Mouse (Mus musculus) liver, postnatal 0 days (tissue): ENCODE data around the gene Txnrd2. TPM values are rescaled to one million over a fixed set of nuclear protein-coding genes. Genes with fewer than 3 reads are reported as not detected.

Experiments used
- ATAC-seq: fragments of 200-750 bp; cut with Nextera tagmentation; 2 replicates; pipeline ENCODE4 v1.8.0; 2017; ENCODE audit warnings: mild to moderate bottlenecking, moderate library complexity
- DNase-seq: peaks from one replicate; pipeline ENCODE4 v3.0.0-alpha.2; 2016
- H3K27ac ChIP-seq: fragments of 300-500 bp; sonication (generic); 2 replicates; pipeline ENCODE4 v1.5.1; 2014; ENCODE audit warnings: antibody characterized with exemption, moderate library complexity, mild to moderate bottlenecking, low read depth
- H3K27me3 ChIP-seq: fragments of 300-500 bp; sonication (generic); 2 replicates; pipeline ENCODE4 v1.6.1; 2014; ENCODE audit warnings: low read length, control low read depth, mixed read lengths; ENCODE audit not compliant: insufficient read depth
- H3K36me3 ChIP-seq: fragments of 300-500 bp; sonication (generic); replicated peaks from 2 replicates; pipeline ENCODE4 v1.6.1; 2014; ENCODE audit warnings: mild to moderate bottlenecking, control low read depth, low read length, moderate library complexity, mixed read lengths; ENCODE audit not compliant: insufficient read depth
- H3K4me1 ChIP-seq: fragments of 300-500 bp; sonication (generic); 2 replicates; pipeline ENCODE4 v1.6.1; 2014; ENCODE audit warnings: antibody characterized with exemption, mild to moderate bottlenecking, control low read depth; ENCODE audit not compliant: insufficient read depth
- H3K4me2 ChIP-seq: fragments of 300-500 bp; sonication (generic); 2 replicates; pipeline ENCODE4 v1.6.1; 2014; ENCODE audit warnings: low read depth, mild to moderate bottlenecking, low read length, moderate library complexity, mixed read lengths
- H3K4me3 ChIP-seq: fragments of 300-500 bp; sonication (generic); 2 replicates; pipeline ENCODE4 v1.5.1; 2014; ENCODE audit warnings: low read depth, low read length
- H3K9ac ChIP-seq: fragments of 300-500 bp; sonication (generic); replicated peaks from 2 replicates; pipeline ENCODE4 v1.6.1; 2014; ENCODE audit warnings: mild to moderate bottlenecking, moderate library complexity
- H3K9me3 ChIP-seq: fragments of 300-500 bp; sonication (generic); 2 replicates; pipeline ENCODE4 v1.6.1; 2016; ENCODE audit warnings: mild to moderate bottlenecking, control low read depth, low read length, mixed read lengths
- CTCF ChIP-seq: sonication (generic); IDR thresholded peaks from 2 replicates; pipeline ENCODE4 v1.5.1; 2016; ENCODE audit warnings: antibody characterized with exemption, low read depth
- EP300 ChIP-seq: IDR thresholded peaks from 2 replicates; pipeline ENCODE4 v1.6.1; 2016; ENCODE audit warnings: antibody characterized with exemption, low read depth, mild to moderate bottlenecking
- WGBS: fragments of 180-500 bp; shearing (Covaris S2); extraction: QIAGEN DNeasy Blood & Tissue Kit; methylation state at CpG from one replicate; pipeline ENCODE4 v1.1.7; 2014; ENCODE audit not compliant: insufficient replicate concordance; 5-methylcytosine and 5-hydroxymethylcytosine counted together
- polyA plus RNA-seq: library from polyadenylated mRNA; unstranded; fragments of >200 nt; fragmentation: Nextera tagmentation; extraction: Ambion mirVana; gene quantifications from 2 replicates; pipeline ENCODE4 v1.2.1, GENCODE M21; 2015

Gene Txnrd2
- polyA plus RNA-seq, 1 experiment from 2014 or later: 53.3 TPM

- Histone ChIP-seq H3K27me3 (no peaks in the 10 kb centered on the region), H3K36me3 (no peaks in the 10 kb centered on the region), H3K4me3 (no peak overlapping the region), H3K9ac (no peak overlapping the region), H3K4me1 (peaks cover 8% of the 10 kb centered on the region), H3K9me3 (no peaks in the 10 kb centered on the region), H3K27ac (peak overlapping the region; percentile 53; the same call in 1 of the 2 replicates), H3K4me2 (no peak overlapping the region)
- ATAC-seq (peak; percentile 59), DNase-seq (no peak)
- TF ChIP-seq CTCF: no peak
- no peak for TF ChIP-seq EP300
- WGBS: 61% methylated on average over 9 of the region's 9 CpGs
These were observed 43.0 kb upstream of the Txnrd2 start for GRCm38 (mm10) chr16:18383045-18383726.

- Histone ChIP-seq H3K27ac (peak overlapping the region; percentile 53; the same call in 1 of the 2 replicates), H3K36me3 (no peaks in the 10 kb centered on the region), H3K9me3 (no peaks in the 10 kb centered on the region), H3K4me2 (no peak overlapping the region), H3K27me3 (no peaks in the 10 kb centered on the region), H3K9ac (no peak overlapping the region), H3K4me3 (no peak overlapping the region), H3K4me1 (peaks cover 14% of the 10 kb centered on the region)
- TF ChIP-seq EP300 (no peak), CTCF (no peak)
- 78% methylated on average over 3 of the region's 3 CpGs for WGBS
- ATAC-seq: no peak
- DNase-seq: no peak
These were observed 42.4 kb upstream of the Txnrd2 start for GRCm38 (mm10) chr16:18383756-18384155.

GRCm38 (mm10) chr16:18384211-18384610 lies 42.0 kb upstream of the Txnrd2 start:
- Histone ChIP-seq H3K4me1 (peaks cover 19% of the 10 kb centered on the region), H3K27ac (no peak overlapping the region), H3K9ac (no peak overlapping the region), H3K36me3 (no peaks in the 10 kb centered on the region), H3K9me3 (no peaks in the 10 kb centered on the region), H3K27me3 (no peaks in the 10 kb centered on the region), H3K4me3 (no peak overlapping the region), H3K4me2 (no peak overlapping the region)
- no peak for TF ChIP-seq CTCF
- TF ChIP-seq EP300: no peak
- ATAC-seq (no peak), DNase-seq (no peak)
- 81% methylated on average over 7 of the region's 7 CpGs for WGBS

- no peaks in the 10 kb centered on the region for H3K27me3 ChIP-seq
- ATAC-seq (no peak), DNase-seq (no peak)
- 88% methylated on average over 8 of the region's 8 CpGs for WGBS
- H3K27ac ChIP-seq: no peak overlapping the region
- H3K4me1 ChIP-seq: peaks cover 23% of the 10 kb centered on the region
- no peak overlapping the region for H3K4me3 ChIP-seq
- TF ChIP-seq EP300: no peak
- no peak for TF ChIP-seq CTCF
- no peak overlapping the region for H3K4me2 ChIP-seq
- no peaks in the 10 kb centered on the region for H3K9me3 ChIP-seq
- H3K9ac ChIP-seq: no peak overlapping the region
- no peaks in the 10 kb centered on the region for H3K36me3 ChIP-seq
These were observed 41.5 kb upstream of the Txnrd2 start for GRCm38 (mm10) chr16:18384659-18385058.

DNA sequence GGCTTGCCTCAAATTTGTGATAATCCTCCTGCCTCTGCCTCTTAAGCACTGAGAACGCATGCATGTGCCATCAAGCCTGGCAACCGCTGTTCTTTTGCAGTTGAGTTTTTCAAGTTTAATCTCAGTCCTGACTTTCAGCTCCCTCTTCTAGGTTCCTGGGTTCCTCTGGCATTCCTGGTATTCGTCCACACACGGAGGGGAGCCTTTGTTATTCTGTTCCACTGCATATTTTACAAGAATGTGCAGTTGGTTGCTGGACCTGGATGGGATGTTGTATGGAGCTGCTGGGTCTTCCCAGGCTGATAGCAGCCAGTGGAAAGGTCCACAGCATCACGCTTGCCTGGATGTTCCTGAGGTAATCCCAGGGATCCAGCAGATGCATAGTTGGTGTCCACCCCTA lies 40.8 kb upstream of the Txnrd2 start:
- whole genome bisulfite sequencing: 81% methylated on average over 5 of the region's 5 CpGs
- H3K27ac ChIP-seq: no peak overlapping the region
- no peak overlapping the region for H3K4me2 ChIP-seq
- DNase-seq (no peak), ATAC-seq (no peak)
- H3K36me3 ChIP-seq: no peaks in the 10 kb centered on the region
- no peak overlapping the region for H3K9ac ChIP-seq
- H3K27me3 ChIP-seq: no peaks in the 10 kb centered on the region
- H3K4me1 ChIP-seq: peaks cover 23% of the 10 kb centered on the region
- no peak for TF ChIP-seq CTCF
- no peak for TF ChIP-seq EP300
- no peaks in the 10 kb centered on the region for H3K9me3 ChIP-seq
- H3K4me3 ChIP-seq: no peak overlapping the region

DNA sequence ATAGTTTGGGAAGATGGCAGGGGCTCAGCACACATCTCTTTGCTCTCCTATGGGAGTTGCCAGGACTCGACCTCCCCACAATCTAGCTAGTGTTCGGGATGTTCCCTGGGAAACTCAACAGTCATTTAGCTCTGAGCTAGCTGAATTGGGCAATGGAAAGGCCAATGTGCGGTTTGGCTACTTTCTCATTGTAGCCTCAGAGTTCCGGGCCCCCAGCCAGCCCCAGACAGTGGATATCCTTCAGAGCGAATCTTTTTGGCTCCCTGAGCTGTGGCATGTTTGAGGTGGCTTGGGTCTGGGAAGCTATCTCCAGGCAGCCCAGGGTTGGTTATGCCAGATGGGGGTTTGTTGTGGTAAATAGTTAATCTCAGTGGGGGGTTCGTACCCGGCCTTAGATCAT lies 39.7 kb upstream of the Txnrd2 start:
- H3K27ac ChIP-seq: no peak overlapping the region
- H3K36me3 ChIP-seq: no peaks in the 10 kb centered on the region
- DNase-seq: peak; percentile 15
- no peak overlapping the region for H3K9ac ChIP-seq
- ATAC-seq: no peak
- TF ChIP-seq EP300 (no peak), CTCF (no peak)
- H3K4me1 ChIP-seq: peaks cover 29% of the 10 kb centered on the region
- H3K9me3 ChIP-seq: no peaks in the 10 kb centered on the region
- no peak overlapping the region for H3K4me3 ChIP-seq
- no peak overlapping the region for H3K4me2 ChIP-seq
- WGBS: 75% methylated on average over 7 of the region's 7 CpGs
- no peaks in the 10 kb centered on the region for H3K27me3 ChIP-seq
